Mouse (Mus musculus) right cerebral cortex, postnatal 10 days (tissue): ENCODE data around the gene Atg4d.
"Not testable (repeated sequence)": the region's sequence is repeated elsewhere in the genome, so short reads cannot be mapped to it uniquely, and the experiment has no call there.

ENCODE experiments used
- DNase-seq, 2 experiments: peaks; one replicate each; pipeline ENCODE4 v3.0.0; 2021; ENCODE audit warnings: low spot score in 2 of 2

Gene Atg4d

GRCm38 (mm10) chr9:21312134-21312533 lies 47.0 kb downstream of the Atg4d start, which contains the start of gene Ap1m2:
Ap1m2 (minus strand) TSS chr9:21312337.
- DNase-seq: no peak

GRCm38 (mm10) chr9:21313394-21313793 lies 48.3 kb downstream of the Atg4d start:
- peak; percentile 72 to 85 for DNase-seq

GRCm38 (mm10) chr9:21314367-21315140 lies 49.5 kb downstream of the Atg4d start:
- no peak for DNase-seq

- DNase-seq: no peak
Observed at GRCm38 (mm10) chr9:21315421-21315820, 50.3 kb downstream of the Atg4d start.

- DNase-seq: no peak
Observed at GRCm38 (mm10) chr9:21316696-21317095, 51.6 kb downstream of the Atg4d start.

- DNase-seq: no peak
Observed at GRCm38 (mm10) chr9:21318792-21319191, 53.7 kb downstream of the Atg4d start.

- DNase-seq: no peak
Observed at GRCm38 (mm10) chr9:21319503-21319902, 54.4 kb downstream of the Atg4d start.

- no peak for DNase-seq
Observed at GRCm38 (mm10) chr9:21320280-21320618, 55.2 kb downstream of the Atg4d start.

- peak; percentile 80 to 85 for DNase-seq
Observed at GRCm38 (mm10) chr9:21320619-21321512, 55.8 kb downstream of the Atg4d start, which contains the start of gene Slc44a2. Slc44a2 (plus strand) TSS chr9:21320698.

- DNase-seq: peak; percentile 50 to 56
Observed at GRCm38 (mm10) chr9:21321513-21321835, 56.4 kb downstream of the Atg4d start.

- DNase-seq: peak; percentile 43 to 47
Observed at GRCm38 (mm10) chr9:21322211-21322916, 57.3 kb downstream of the Atg4d start.

GRCm38 (mm10) chr9:21322917-21323297 lies 57.8 kb downstream of the Atg4d start:
- not testable (repeated sequence) for DNase-seq

GRCm38 (mm10) chr9:21324269-21324668 lies 59.2 kb downstream of the Atg4d start:
- DNase-seq: no peak
